Mouse (Mus musculus): ENCODE results near the gene Psmb11. TPM values are rescaled to one million over a fixed set of nuclear protein-coding genes. Genes with fewer than 3 reads are reported as not detected.
"Not testable (repeated sequence)": the region's sequence is repeated elsewhere in the genome, so short reads cannot be mapped to it uniquely, and the experiment has no call there.

The Psmb11 gene
- total and polyA plus RNA-seq, 2 experiments from 2014 or later: not detected

DNA sequence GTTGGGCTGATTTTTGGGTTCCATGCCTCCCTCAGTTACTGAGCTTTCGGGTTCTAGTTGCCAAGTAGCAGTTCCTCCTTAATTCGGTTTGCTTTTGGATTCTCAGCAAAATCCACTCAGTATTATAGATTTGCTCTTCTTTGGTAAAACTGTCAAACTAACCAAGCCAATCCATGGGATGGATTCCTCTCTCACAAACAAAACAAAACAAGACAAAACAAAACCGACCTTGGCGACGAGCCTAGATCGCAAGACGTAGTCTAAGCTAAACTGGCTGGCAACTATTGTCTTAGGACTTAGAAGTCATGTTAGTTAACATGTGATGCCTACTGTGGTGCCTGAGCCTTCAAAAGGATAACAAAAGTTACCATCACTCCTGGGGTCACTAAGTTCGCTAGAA is 17.5 kb upstream of the Psmb11 start:
- peak overlapping the region; percentile 56 for H3K4me3 ChIP-seq (ENCODE audit: low read depth, low read length)
- 84% methylated on average over 8 of the region's 8 CpGs for WGBS
- no peak overlapping the region for H3K9ac ChIP-seq (replicated peaks; ENCODE audit: low read depth, low read length)
- H3K4me2 ChIP-seq (ENCODE audit: low read depth, low read length): peak overlapping the region; percentile 52; the same call in 1 of the 2 replicates
- H3K4me1 ChIP-seq (ENCODE audit: control insufficient read depth, insufficient read depth): no peaks in the 10 kb centered on the region
- H3K27me3 ChIP-seq (ENCODE audit: control insufficient read depth, insufficient read depth, low read length): no peaks in the 10 kb centered on the region
- no peaks in the 10 kb centered on the region for H3K36me3 ChIP-seq (replicated peaks; ENCODE audit: control insufficient read depth, insufficient read depth, low read length)
- no peaks in the 10 kb centered on the region for H3K9me3 ChIP-seq (replicated peaks; ENCODE audit: control insufficient read depth, low read length)
- no peak for ATAC-seq (ENCODE audit: insufficient read depth, low read depth)
- TF ChIP-seq EP300 (IDR thresholded peaks at IDR 0.05; ENCODE audit: low read depth) (no peak), CTCF (IDR thresholded peaks at IDR 0.05; ENCODE audit: low read depth) (no peak)
- DNase-seq (ENCODE audit: low spot score): no peak
- H3K27ac ChIP-seq (ENCODE audit: low read depth): peak overlapping the region; percentile 90

DNA sequence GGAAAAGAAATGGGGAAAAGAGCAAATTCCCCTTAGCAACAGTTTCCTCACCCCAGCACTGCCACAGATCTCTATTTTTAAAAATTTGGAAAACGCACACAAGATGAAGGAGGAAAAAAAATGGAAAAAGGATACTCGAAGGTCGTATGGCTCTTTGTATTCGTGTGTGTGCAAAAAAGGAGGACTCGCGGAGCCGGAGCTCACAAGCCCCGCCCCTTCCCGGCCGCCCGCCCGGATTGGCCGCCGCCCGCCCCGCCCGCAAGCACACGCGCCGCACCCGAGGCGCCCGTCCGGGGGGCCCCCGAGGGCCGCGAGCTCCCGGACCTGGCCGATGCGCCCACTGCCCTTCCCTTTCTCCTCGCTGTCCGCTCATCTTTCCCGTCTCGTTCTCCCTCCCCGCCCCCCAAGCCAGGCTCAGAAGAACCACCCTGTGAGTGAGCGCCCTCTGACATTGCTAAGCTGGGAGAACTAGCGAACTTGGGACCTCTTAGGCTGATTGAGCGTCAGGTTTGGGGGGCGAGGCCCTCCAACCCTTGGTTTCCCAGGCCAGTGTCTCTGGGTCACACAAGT is 15.4 kb upstream of the Psmb11 start, which contains the start of gene 4931414P19Rik:
Gene 4931414P19Rik (minus strand): TSS at position 242 of the 570 bp plus-strand sequence.
- no peaks in the 10 kb centered on the region for H3K27me3 ChIP-seq (ENCODE audit: control insufficient read depth, insufficient read depth, low read length)
- no peaks in the 10 kb centered on the region for H3K9me3 ChIP-seq (replicated peaks; ENCODE audit: control insufficient read depth, low read length)
- under 1% methylated on average over 34 of the region's 39 CpGs for WGBS
- peak within 1 kb of the TSS; percentile 52 for H3K4me3 ChIP-seq (ENCODE audit: low read depth, low read length)
- no peaks in the 10 kb centered on the region for H3K4me1 ChIP-seq (ENCODE audit: control insufficient read depth, insufficient read depth)
- DNase-seq (ENCODE audit: low spot score): peak; percentile 73
- peak; percentile 61 for ATAC-seq (ENCODE audit: insufficient read depth, low read depth)
- peak within 1 kb of the TSS; percentile 83 for H3K27ac ChIP-seq (ENCODE audit: low read depth)
- TF ChIP-seq EP300 (IDR thresholded peaks at IDR 0.05; ENCODE audit: low read depth) (no peak), CTCF (IDR thresholded peaks at IDR 0.05; ENCODE audit: low read depth) (no peak)
- H3K9ac ChIP-seq (replicated peaks; ENCODE audit: low read depth, low read length): peak within 1 kb of the TSS; percentile 68
- no peaks in the 10 kb centered on the region for H3K36me3 ChIP-seq (replicated peaks; ENCODE audit: control insufficient read depth, insufficient read depth, low read length)
- peak within 1 kb of the TSS; percentile 62 for H3K4me2 ChIP-seq (ENCODE audit: low read depth, low read length)

DNA sequence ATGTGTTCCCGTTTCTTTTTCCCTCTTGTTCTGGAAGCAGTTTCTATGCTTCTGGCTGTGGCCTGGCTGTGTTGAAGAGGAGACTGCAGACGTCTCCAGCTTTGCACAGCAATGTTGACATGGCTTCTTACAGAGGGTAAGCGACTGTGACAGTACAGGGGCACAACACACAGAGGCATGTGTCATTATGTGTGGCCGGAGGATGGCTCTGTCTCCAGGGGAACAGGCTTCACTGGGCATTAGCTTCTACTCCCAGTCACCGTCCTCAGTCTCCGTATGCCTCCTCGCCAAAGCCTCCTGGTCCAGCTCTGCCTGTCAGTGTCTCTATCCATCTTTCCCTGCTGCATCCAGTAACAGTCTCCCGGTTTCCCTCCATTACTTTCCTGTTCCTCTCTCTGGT is 14.0 kb upstream of the Psmb11 start:
- no peak overlapping the region for H3K4me2 ChIP-seq (ENCODE audit: low read depth, low read length)
- DNase-seq (ENCODE audit: low spot score) (no peak), ATAC-seq (ENCODE audit: insufficient read depth, low read depth) (no peak)
- 0 out of 2 replicates have a peak, but pooled peaks cover 6% of the 10 kb centered on the region for H3K36me3 ChIP-seq (replicated peaks; ENCODE audit: control insufficient read depth, insufficient read depth, low read length)
- no peaks in the 10 kb centered on the region for H3K4me1 ChIP-seq (ENCODE audit: control insufficient read depth, insufficient read depth)
- 64% methylated on average over 8 of the region's 8 CpGs for WGBS
- no peak overlapping the region for H3K9ac ChIP-seq (replicated peaks; ENCODE audit: low read depth, low read length)
- TF ChIP-seq CTCF (IDR thresholded peaks at IDR 0.05; ENCODE audit: low read depth) (no peak), EP300 (IDR thresholded peaks at IDR 0.05; ENCODE audit: low read depth) (no peak)
- H3K27ac ChIP-seq (ENCODE audit: low read depth): no peak overlapping the region
- H3K27me3 ChIP-seq (ENCODE audit: control insufficient read depth, insufficient read depth, low read length): no peaks in the 10 kb centered on the region
- no peaks in the 10 kb centered on the region for H3K9me3 ChIP-seq (replicated peaks; ENCODE audit: control insufficient read depth, low read length)
- no peak overlapping the region for H3K4me3 ChIP-seq (ENCODE audit: low read depth, low read length)

DNA sequence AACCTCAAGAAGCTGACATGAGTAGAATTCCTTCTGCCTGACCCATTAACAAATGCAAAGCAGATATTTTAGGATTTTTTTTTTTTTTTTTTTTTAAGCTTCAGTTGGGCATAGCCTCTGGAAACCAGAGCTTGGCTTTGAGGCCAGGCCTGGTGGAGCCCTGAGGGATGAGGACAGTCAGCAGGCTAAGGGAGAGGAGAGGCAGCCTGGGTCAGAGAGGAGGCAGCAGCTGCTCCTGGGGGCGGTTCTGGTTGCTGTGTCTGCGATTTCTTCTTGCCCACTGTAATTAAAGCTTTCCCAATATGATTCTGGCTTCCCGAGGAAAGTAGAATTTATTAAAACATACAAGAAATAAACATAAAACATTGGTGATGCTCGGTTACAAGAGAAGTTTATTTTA is 12.0 kb upstream of the Psmb11 start:
- WGBS: 75% methylated on average over 4 of the region's 4 CpGs
- no peak for ATAC-seq (ENCODE audit: insufficient read depth, low read depth)

DNA sequence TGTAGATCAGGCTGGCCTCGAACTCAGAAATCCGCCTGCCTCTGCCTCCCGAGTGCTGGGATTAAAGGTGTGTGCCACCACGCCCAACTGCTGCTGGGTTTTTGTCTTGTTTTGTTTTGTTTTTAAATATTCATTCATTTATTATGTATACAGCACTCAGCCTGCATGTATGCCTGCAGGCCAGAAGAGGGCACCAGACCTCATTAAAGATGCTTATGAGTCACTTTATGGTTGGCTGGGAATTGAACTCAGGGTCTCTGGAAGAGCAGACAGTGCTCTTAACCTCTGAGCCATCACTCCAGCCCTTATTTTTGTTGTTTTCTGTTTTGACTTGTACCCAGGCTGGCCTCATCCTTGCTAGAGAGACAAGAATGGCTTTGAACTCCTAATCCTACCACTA is 11.3 kb upstream of the Psmb11 start:
- DNase-seq (ENCODE audit: low spot score) (no peak), ATAC-seq (ENCODE audit: insufficient read depth, low read depth) (no peak)
- no peaks in the 10 kb centered on the region for H3K9me3 ChIP-seq (replicated peaks; ENCODE audit: control insufficient read depth, low read length)

More for the DNA sequence above, 12.0 kb upstream of the Psmb11 start:
- no peak overlapping the region for H3K27ac ChIP-seq (ENCODE audit: low read depth)
- no peak overlapping the region for H3K4me2 ChIP-seq (ENCODE audit: low read depth, low read length)
- H3K9ac ChIP-seq (replicated peaks; ENCODE audit: low read depth, low read length): no peak overlapping the region
- no peak for TF ChIP-seq EP300 (IDR thresholded peaks at IDR 0.05; ENCODE audit: low read depth)
- no peak for TF ChIP-seq CTCF (IDR thresholded peaks at IDR 0.05; ENCODE audit: low read depth)
- H3K27me3 ChIP-seq (ENCODE audit: control insufficient read depth, insufficient read depth, low read length): no peaks in the 10 kb centered on the region
- no peak overlapping the region for H3K4me3 ChIP-seq (ENCODE audit: low read depth, low read length)
- peaks cover 18% of the 10 kb centered on the region for H3K36me3 ChIP-seq (replicated peaks; ENCODE audit: control insufficient read depth, insufficient read depth, low read length)
- no peaks in the 10 kb centered on the region for H3K4me1 ChIP-seq (ENCODE audit: control insufficient read depth, insufficient read depth)
- no peak for DNase-seq (ENCODE audit: low spot score)
- no peaks in the 10 kb centered on the region for H3K9me3 ChIP-seq (replicated peaks; ENCODE audit: control insufficient read depth, low read length)

DNA sequence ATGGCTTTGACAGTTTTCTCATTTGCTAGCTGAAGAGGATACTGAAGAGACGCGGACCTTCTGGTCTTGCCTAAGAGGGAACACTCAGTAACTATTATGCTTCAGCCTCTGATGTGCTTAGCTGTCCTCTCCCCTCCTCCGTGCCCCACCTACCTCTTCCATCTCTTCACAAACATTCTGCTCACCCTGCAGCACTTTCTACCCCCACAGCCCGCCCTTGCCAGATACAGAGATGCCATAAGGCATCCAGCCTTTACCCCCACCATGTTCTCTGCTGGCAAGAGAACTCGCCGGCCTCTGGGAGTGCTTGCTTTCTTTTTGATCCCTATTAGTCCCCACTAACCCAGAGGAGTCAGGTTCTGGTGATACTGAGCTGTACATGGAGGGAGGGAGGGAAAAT is 10.6 kb upstream of the Psmb11 start:
- H3K4me1 ChIP-seq (ENCODE audit: control insufficient read depth, insufficient read depth): no peaks in the 10 kb centered on the region
- peaks cover 27% of the 10 kb centered on the region for H3K36me3 ChIP-seq (replicated peaks; ENCODE audit: control insufficient read depth, insufficient read depth, low read length)
- H3K4me3 ChIP-seq (ENCODE audit: low read depth, low read length): no peak overlapping the region
- no peak for DNase-seq (ENCODE audit: low spot score)
- 81% methylated on average over 6 of the region's 6 CpGs for WGBS
- TF ChIP-seq CTCF (IDR thresholded peaks at IDR 0.05; ENCODE audit: low read depth) (no peak), EP300 (IDR thresholded peaks at IDR 0.05; ENCODE audit: low read depth) (no peak)
- H3K27ac ChIP-seq (ENCODE audit: low read depth): no peak overlapping the region
- no peak overlapping the region for H3K9ac ChIP-seq (replicated peaks; ENCODE audit: low read depth, low read length)
- no peak for ATAC-seq (ENCODE audit: insufficient read depth, low read depth)
- H3K4me2 ChIP-seq (ENCODE audit: low read depth, low read length): no peak overlapping the region
- no peaks in the 10 kb centered on the region for H3K9me3 ChIP-seq (replicated peaks; ENCODE audit: control insufficient read depth, low read length)
- no peaks in the 10 kb centered on the region for H3K27me3 ChIP-seq (ENCODE audit: control insufficient read depth, insufficient read depth, low read length)

More for the DNA sequence above, 11.3 kb upstream of the Psmb11 start:
- H3K27ac ChIP-seq (ENCODE audit: low read depth): no peak overlapping the region
- TF ChIP-seq EP300 (IDR thresholded peaks at IDR 0.05; ENCODE audit: low read depth): no peak
- peak; percentile 45 for TF ChIP-seq CTCF (IDR thresholded peaks at IDR 0.05; ENCODE audit: low read depth)
- H3K9ac ChIP-seq (replicated peaks; ENCODE audit: low read depth, low read length): no peak overlapping the region
- H3K4me2 ChIP-seq (ENCODE audit: low read depth, low read length): no peak overlapping the region
- H3K4me3 ChIP-seq (ENCODE audit: low read depth, low read length): no peak overlapping the region
- 84% methylated on average over 4 of the region's 4 CpGs for WGBS
- H3K27me3 ChIP-seq (ENCODE audit: control insufficient read depth, insufficient read depth, low read length): no peaks in the 10 kb centered on the region
- peaks cover 21% of the 10 kb centered on the region for H3K36me3 ChIP-seq (replicated peaks; ENCODE audit: control insufficient read depth, insufficient read depth, low read length)
- H3K4me1 ChIP-seq (ENCODE audit: control insufficient read depth, insufficient read depth): no peaks in the 10 kb centered on the region

GRCm38 (mm10) chr14:54614130-54614529 is 7.1 kb upstream of the Psmb11 start:
- DNase-seq (ENCODE audit: low spot score); H3K4me1 ChIP-seq (ENCODE audit: control insufficient read depth, insufficient read depth); H3K4me3 ChIP-seq (ENCODE audit: low read depth, low read length); H3K9me3 ChIP-seq (replicated peaks; ENCODE audit: control insufficient read depth, low read length); H3K27me3 ChIP-seq (ENCODE audit: control insufficient read depth, insufficient read depth, low read length); H3K27ac ChIP-seq (ENCODE audit: low read depth); H3K4me2 ChIP-seq (ENCODE audit: low read depth, low read length); ATAC-seq (ENCODE audit: insufficient read depth, low read depth); H3K9ac ChIP-seq (replicated peaks; ENCODE audit: low read depth, low read length): not testable (repeated sequence)
- 93% methylated on average over 15 of the region's 16 CpGs for WGBS
- peaks cover 33% of the 10 kb centered on the region for H3K36me3 ChIP-seq (replicated peaks; ENCODE audit: control insufficient read depth, insufficient read depth, low read length)

Data from heart, postnatal 0 days (tissue).